Mouse (Mus musculus) MEL (cell line): ENCODE data around the gene Mrpl33.

ENCODE experiments used
- CHD2 ChIP-seq: IDR thresholded peaks from 2 replicates; pipeline ENCODE4 v1.6.1; 2011; ENCODE audit warnings: low read length, improper control_type of control experiment
- NRF1 ChIP-seq: IDR thresholded peaks from 2 replicates; pipeline ENCODE4 v1.6.1; 2014; ENCODE audit warnings: low read depth, mild to moderate bottlenecking, inconsistent platforms, low read length, improper control_type of control experiment, moderate library complexity; ENCODE audit not compliant: poor library complexity, insufficient read depth, severe bottlenecking

GRCm38 (mm10) chr5:31585526-31585925 is 11.2 kb upstream of the Mrpl33 start:
- TF ChIP-seq NRF1 (no peak), CHD2 (no peak)
